Mouse (Mus musculus): ENCODE measurements at regions not wholly inside any gene's neighbourhood (a gene's known extent, or its start where the extent isn't known, plus 50 kb on each side); places are given as distances from the start of the nearest gene placed in this dataset.
"Not testable (repeated sequence)": the region's sequence is repeated elsewhere in the genome, so short reads cannot be mapped to it uniquely, and the experiment has no call there.

DNA sequence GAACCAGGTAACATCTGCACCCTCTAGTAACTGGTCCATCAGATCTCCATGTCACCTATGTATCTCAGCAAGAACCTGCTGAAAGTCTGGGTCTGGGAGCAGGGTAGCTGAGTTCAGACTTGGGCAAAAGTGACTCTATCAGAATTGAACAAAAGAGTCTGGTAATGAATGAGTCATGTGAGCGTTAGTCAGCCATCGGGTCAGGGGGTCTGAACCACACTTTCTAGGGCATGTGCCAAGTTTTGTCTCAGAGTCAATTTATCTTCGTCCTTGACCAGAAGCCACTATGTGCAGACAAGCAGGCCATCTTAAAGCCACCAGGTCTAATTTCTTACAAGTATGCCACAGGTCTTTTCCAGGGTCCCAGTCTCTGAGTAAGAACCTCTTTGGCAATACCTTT is 69.2 kb upstream of the Vmn2r87 start:
- not testable (repeated sequence) for TF ChIP-seq CTCF (IDR thresholded peaks at IDR 0.05; ENCODE audit: extremely low read depth, insufficient read depth, insufficient read length, insufficient replicate concordance); POLR2A (IDR thresholded peaks at IDR 0.05; ENCODE audit: low read depth, low read length)
